Mouse (Mus musculus) frontal cortex, postnatal 36 days (tissue): Measurements from ENCODE around the gene Cyp2c37.
"Not testable (repeated sequence)": the region's sequence is repeated elsewhere in the genome, so short reads cannot be mapped to it uniquely, and the experiment has no call there.

ENCODE experiments used
- DNase-seq, 2 experiments: peaks; one replicate each; pipeline ENCODE4 v3.0.0; 2022; ENCODE audit warnings: low spot score in 2 of 2

Cyp2c37 gene

GRCm38 (mm10) chr19:39992140-39992539 is at the start of gene Cyp2c37:
Gene Cyp2c37 (plus strand): TSS chr19:39992424.
- not testable (repeated sequence) for DNase-seq

DNA sequence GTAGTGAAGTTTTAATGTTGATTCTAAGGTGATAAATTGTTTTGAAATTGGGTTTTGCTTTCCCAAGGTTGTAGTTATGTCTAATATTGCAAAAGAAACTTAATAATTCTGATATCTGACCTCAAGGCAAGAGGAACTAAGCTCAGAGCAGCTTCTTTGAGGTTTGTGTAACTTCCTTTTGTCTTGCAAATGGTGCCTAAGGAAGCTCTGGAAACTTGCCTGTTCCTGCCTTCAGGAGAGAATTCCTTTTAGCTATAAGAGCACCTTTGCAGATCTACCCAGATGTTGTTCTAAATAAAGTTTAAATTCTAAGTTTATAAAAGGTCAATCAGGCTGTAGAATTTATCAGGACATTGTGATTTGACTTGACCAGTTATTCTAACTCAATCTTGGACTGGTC is 31.4 kb upstream of the Cyp2c37 start:
- DNase-seq, result not testable (repeated sequence)

GRCm38 (mm10) chr19:39971096-39971495 is 21.1 kb upstream of the Cyp2c37 start:
- DNase-seq, result not testable (repeated sequence)

DNA sequence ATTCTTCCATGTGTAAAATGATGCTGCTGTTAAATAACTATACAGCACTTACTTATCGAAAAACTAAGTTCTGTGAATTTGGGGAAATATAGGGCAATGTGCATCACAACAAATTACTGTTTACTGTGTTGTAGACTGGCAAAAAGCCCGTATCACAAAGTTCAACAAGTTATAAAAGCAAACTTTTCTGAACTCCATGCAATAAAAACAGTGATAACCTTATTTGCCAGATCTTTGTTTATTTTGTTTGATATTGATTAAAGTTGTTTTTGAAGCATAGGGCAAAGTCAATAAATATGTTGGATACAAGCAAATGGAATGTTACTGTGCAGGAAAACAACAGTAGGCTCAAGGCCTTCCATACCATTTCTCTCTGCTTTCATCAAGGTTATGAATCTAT is 2.8 kb upstream of the Cyp2c37 start:
- no peak for DNase-seq
